In the genomic region with DNA sequence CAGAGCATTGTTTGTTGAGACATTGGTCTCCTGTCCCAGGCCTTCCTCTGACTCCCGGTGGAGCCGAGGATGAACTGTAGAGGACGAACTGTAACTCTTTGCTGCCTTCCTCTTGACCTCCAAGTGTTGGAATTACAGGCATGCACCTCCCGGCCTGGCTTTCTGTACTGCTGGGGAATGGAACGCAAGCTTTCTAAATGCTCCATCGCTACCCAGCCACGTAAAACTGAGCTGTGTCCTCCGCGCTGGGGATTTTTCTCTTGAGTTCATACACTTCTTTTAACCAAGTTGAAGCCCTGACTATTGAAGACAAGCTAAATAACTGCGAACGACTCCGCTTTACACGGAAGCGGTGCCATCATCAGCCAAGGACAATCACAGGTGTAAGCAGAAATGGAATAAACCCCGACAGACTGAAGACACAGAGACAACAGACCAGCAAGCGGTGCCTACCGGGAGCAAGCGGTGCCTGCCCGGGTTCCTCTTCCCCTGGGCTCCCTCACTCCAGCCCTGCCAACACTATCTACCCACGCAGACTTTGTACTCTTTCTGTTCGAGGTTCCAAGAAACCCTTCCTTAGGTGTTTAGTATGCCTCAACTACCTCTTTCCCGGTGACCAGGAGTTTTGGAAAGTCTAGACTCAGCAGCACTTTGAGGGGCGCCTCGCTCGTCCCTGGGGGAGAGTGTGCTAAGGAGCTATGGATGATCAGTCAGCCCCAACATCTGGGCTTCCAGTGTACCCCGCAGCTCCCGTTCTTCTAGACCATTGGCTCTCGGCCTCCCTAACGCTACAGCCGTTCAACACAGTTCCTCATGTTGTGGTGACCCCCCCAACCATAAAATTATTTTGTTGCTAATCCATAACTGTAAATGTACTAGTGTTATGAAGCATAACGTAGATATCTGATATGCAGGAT, we compare ENCODE assay signal across 8 mouse cellular contexts. TPM values are rescaled to one million over a fixed set of nuclear protein-coding genes. Genes with fewer than 3 reads are reported as not detected.
A peak's percentile ranks its signal among the peaks of the same experiment; 100 is the strongest.
DNase-seq lines count a peak whose midpoint lies in the region; ATAC-seq and TF ChIP-seq lines count a peak whose summit lies in the region.

No protein-coding gene starts in this region.

- H3K27ac ChIP-seq in forebrain, embryonic 11.5 days (ENCODE audit: low read depth, low read length), result no peak overlapping the region
- peak overlapping the region; percentile 82 for H3K27ac ChIP-seq in intestine, postnatal 0 days (ENCODE audit: low read depth, low read length)
- no peak overlapping the region for H3K27ac ChIP-seq in neural tube, embryonic 15.5 days (replicated peaks)

- H3K4me3 ChIP-seq in G1E (ENCODE audit: low read depth, low read length), result peak overlapping the region; percentile 45; the same call in 1 of the 2 replicates
- peak overlapping the region; percentile 6; the same call in 1 of the 2 replicates for H3K4me3 ChIP-seq in forebrain, embryonic 11.5 days (ENCODE audit: low read depth, low read length)
- peak overlapping the region; percentile 13 for H3K4me3 ChIP-seq in intestine, postnatal 0 days (ENCODE audit: low read depth, low read length)
- H3K4me3 ChIP-seq in lung, adult 2 months (replicated peaks; ENCODE audit: extremely low read depth, low read depth, low read length), result no peak overlapping the region
- H3K4me3 ChIP-seq in neural tube, embryonic 15.5 days (replicated peaks), result peak overlapping the region; percentile 9

- WGBS in forebrain, embryonic 11.5 days, result 15% methylated on average over 31 of the region's 31 CpGs
- 22% methylated on average over 31 of the region's 31 CpGs for WGBS in intestine, postnatal 0 days
- WGBS in lung, adult 2 months, result 33% methylated on average over 31 of the region's 31 CpGs
- 19% methylated on average over 31 of the region's 31 CpGs for WGBS in neural tube, embryonic 15.5 days

- H3K9me3 ChIP-seq in G1E (replicated peaks), result peaks cover 3% of the 10 kb centered on the region; the same call in 1 of the 2 replicates
- no peaks in the 10 kb centered on the region for H3K9me3 ChIP-seq in forebrain, embryonic 11.5 days (ENCODE audit: control insufficient read depth, low read length)
- no peaks in the 10 kb centered on the region for H3K9me3 ChIP-seq in intestine, postnatal 0 days (ENCODE audit: control insufficient read depth)
- H3K9me3 ChIP-seq in neural tube, embryonic 15.5 days (replicated peaks), result no peaks in the 10 kb centered on the region

- DNase-seq in G1E (ENCODE audit: low spot score), result peak; percentile 47
- no peak for DNase-seq in forebrain, embryonic 11.5 days (ENCODE audit: low spot score)
- peak; percentile 44 for DNase-seq in lung, adult 2 months
- DNase-seq in left cerebral cortex, postnatal 25 days (ENCODE audit: low spot score in 2 of 2), result no peak
- no peak for DNase-seq in cerebellum, adult 11 months
- DNase-seq in adrenal gland, postnatal 4 days (ENCODE audit: low spot score in 2 of 2), result no peak

- no peaks in the 10 kb centered on the region for H3K36me3 ChIP-seq in G1E (replicated peaks)
- no peaks in the 10 kb centered on the region for H3K36me3 ChIP-seq in forebrain, embryonic 11.5 days (ENCODE audit: control insufficient read depth, insufficient read depth, low read length)
- H3K36me3 ChIP-seq in intestine, postnatal 0 days (ENCODE audit: control insufficient read depth, insufficient read depth), result no peaks in the 10 kb centered on the region
- H3K36me3 ChIP-seq in neural tube, embryonic 15.5 days, result no peaks in the 10 kb centered on the region

- intact Hi-C loops in left cerebral cortex, postnatal 25 days (cut with DNase I), result no loop called here

- ATAC-seq in G1E (ENCODE audit: extremely low read depth, insufficient number of reproducible peaks, low FRiP score, poor library complexity, severe bottlenecking), result peak; percentile 31
- peak; percentile 45 for ATAC-seq in forebrain, embryonic 11.5 days (replicated peaks; ENCODE audit: low FRiP score)
- ATAC-seq in intestine, postnatal 0 days, result peak; percentile 63
- no peak for ATAC-seq in neural tube, embryonic 15.5 days (ENCODE audit: low FRiP score)

- TF ChIP-seq POLR2A in lung, adult 2 months (IDR thresholded peaks at IDR 0.05; ENCODE audit: borderline replicate concordance, extremely low read depth, low read depth, low read length), result no peak

- H3K4me1 ChIP-seq in G1E (ENCODE audit: insufficient read depth, low read depth, low read length), result peaks cover 55% of the 10 kb centered on the region
- H3K4me1 ChIP-seq in forebrain, embryonic 11.5 days (replicated peaks; ENCODE audit: control insufficient read depth, insufficient read depth, low read length), result peaks cover 4% of the 10 kb centered on the region; the same call in 1 of the 2 replicates
- no peaks in the 10 kb centered on the region; the same call in 1 of the 2 replicates for H3K4me1 ChIP-seq in intestine, postnatal 0 days (replicated peaks; ENCODE audit: control insufficient read depth, insufficient read depth, low read length)
- peaks cover 6% of the 10 kb centered on the region for H3K4me1 ChIP-seq in lung, adult 2 months (ENCODE audit: control insufficient read depth, insufficient read depth, low read length)
- H3K4me1 ChIP-seq in neural tube, embryonic 15.5 days, result peaks cover 23% of the 10 kb centered on the region

- no peak for TF ChIP-seq CTCF in G1E (IDR thresholded peaks at IDR 0.05; ENCODE audit: low read depth, low read length)
- TF ChIP-seq CTCF in intestine, postnatal 0 days (IDR thresholded peaks at IDR 0.05; ENCODE audit: low read depth), result no peak
- TF ChIP-seq CTCF in lung, adult 2 months (IDR thresholded peaks at IDR 0.05; ENCODE audit: insufficient read depth, low read length), result no peak

- H3K9ac ChIP-seq in forebrain, embryonic 11.5 days (ENCODE audit: low read length), result no peak overlapping the region; the same call in none of the 2 replicates
- H3K9ac ChIP-seq in intestine, postnatal 0 days (ENCODE audit: low read depth, low read length), result peak overlapping the region; percentile 42; the same call in 1 of the 2 replicates
- no peak overlapping the region for H3K9ac ChIP-seq in neural tube, embryonic 15.5 days (replicated peaks)

- no peaks in the 10 kb centered on the region for H3K27me3 ChIP-seq in G1E (ENCODE audit: insufficient read depth, low read length)
- H3K27me3 ChIP-seq in forebrain, embryonic 11.5 days (ENCODE audit: control insufficient read depth, insufficient read depth, low read length), result peaks cover 19% of the 10 kb centered on the region
- no peaks in the 10 kb centered on the region for H3K27me3 ChIP-seq in intestine, postnatal 0 days (replicated peaks; ENCODE audit: control insufficient read depth, insufficient read depth, low read length)
- H3K27me3 ChIP-seq in neural tube, embryonic 15.5 days (replicated peaks), result peaks cover 21% of the 10 kb centered on the region

- H3K4me2 ChIP-seq in forebrain, embryonic 11.5 days (ENCODE audit: low read depth, low read length, severe bottlenecking), result peak overlapping the region; percentile 43
- H3K4me2 ChIP-seq in intestine, postnatal 0 days (replicated peaks; ENCODE audit: low read depth), result peak overlapping the region; percentile 58
- peak overlapping the region; percentile 41 for H3K4me2 ChIP-seq in neural tube, embryonic 15.5 days

RNA-seq across cellular contexts. Expression of a gene that starts 24.3 kb away (rescaled TPM):
- total RNA-seq in G1E (2014; fragmentation: Nextera tagmentation), result 0.34 TPM in 1 of 2 replicates, not detected in the other
- total RNA-seq in G1E (2017), result 0.12 and 0.76 TPM in 2 replicates
- polyA plus RNA-seq in G1E (2012), result 0.02 TPM in 1 of 2 replicates, not detected in the other
- polyA plus RNA-seq in forebrain, embryonic 11.5 days (2014; fragmentation: Nextera tagmentation; extraction: Ambion mirVana), result 1.6 and 2.0 TPM in 2 replicates
- 0.98 and 1.5 TPM in 2 replicates for polyA plus RNA-seq in intestine, postnatal 0 days (2015; fragmentation: Nextera tagmentation; extraction: Ambion mirVana)
- polyA plus RNA-seq in lung, adult 2 months (2012; rRNA removed), result 6.6 and 9.0 TPM in 2 replicates
- polyA plus RNA-seq in neural tube, embryonic 15.5 days (2015; fragmentation: Nextera tagmentation; extraction: Ambion mirVana), result 0.37 and 0.57 TPM in 2 replicates
- total RNA-seq in left cerebral cortex, postnatal 25 days (2021), result 1 to 10 TPM; 2.7 to 3.8 TPM
- total RNA-seq in adrenal gland, postnatal 4 days (2021), result 10 to 100 TPM in 1 of 2 experiments, 1 to 10 TPM in 1; 9.2 to 10.1 TPM

RNA-seq across cellular contexts. Expression of a gene that starts 25.5 kb away (rescaled TPM):
- total RNA-seq in G1E (2014; fragmentation: Nextera tagmentation), result 24.8 and 26.9 TPM in 2 replicates
- total RNA-seq in G1E (2017), result 57.5 and 60.6 TPM in 2 replicates
- 45.9 and 57.4 TPM in 2 replicates for polyA plus RNA-seq in G1E (2012)
- polyA plus RNA-seq in forebrain, embryonic 11.5 days (2014; fragmentation: Nextera tagmentation; extraction: Ambion mirVana), result 57.6 and 59.5 TPM in 2 replicates
- 38.7 and 38.9 TPM in 2 replicates for polyA plus RNA-seq in intestine, postnatal 0 days (2015; fragmentation: Nextera tagmentation; extraction: Ambion mirVana)
- 13.6 and 16.8 TPM in 2 replicates for polyA plus RNA-seq in lung, adult 2 months (2012; rRNA removed)
- 70.1 and 79.9 TPM in 2 replicates for polyA plus RNA-seq in neural tube, embryonic 15.5 days (2015; fragmentation: Nextera tagmentation; extraction: Ambion mirVana)
- total RNA-seq in left cerebral cortex, postnatal 25 days (2021), result 10 to 100 TPM; 35.7 to 45.1 TPM
- 10 to 100 TPM; 21.6 to 22.5 TPM for total RNA-seq in adrenal gland, postnatal 4 days (2021)

RNA-seq across cellular contexts. Expression of a gene that starts 40.8 kb away (rescaled TPM):
- total RNA-seq in G1E (2014; fragmentation: Nextera tagmentation), result 34.2 and 42.4 TPM in 2 replicates
- 51.3 and 53.9 TPM in 2 replicates for total RNA-seq in G1E (2017)
- polyA plus RNA-seq in G1E (2012), result 17.5 and 24.4 TPM in 2 replicates
- 52.0 and 55.4 TPM in 2 replicates for polyA plus RNA-seq in forebrain, embryonic 11.5 days (2014; fragmentation: Nextera tagmentation; extraction: Ambion mirVana)
- polyA plus RNA-seq in intestine, postnatal 0 days (2015; fragmentation: Nextera tagmentation; extraction: Ambion mirVana), result 39.1 and 40.3 TPM in 2 replicates
- polyA plus RNA-seq in lung, adult 2 months (2012; rRNA removed), result 8.4 and 13.5 TPM in 2 replicates
- polyA plus RNA-seq in neural tube, embryonic 15.5 days (2015; fragmentation: Nextera tagmentation; extraction: Ambion mirVana), result 33.9 and 41.4 TPM in 2 replicates
- 10 to 100 TPM; 13.0 to 13.7 TPM for total RNA-seq in left cerebral cortex, postnatal 25 days (2021)
- total RNA-seq in adrenal gland, postnatal 4 days (2021), result 10 to 100 TPM; 27.7 to 28.8 TPM

Comparison
In these comparisons a context has a peak if more than half of its experiments do, and no peak if none do; other contexts are left out.
1. DNase-seq: peak in G1E (single experiment) and lung, adult 2 months (single experiment); none in forebrain, embryonic 11.5 days (single experiment), left cerebral cortex, postnatal 25 days (0 of 2), cerebellum, adult 11 months (single experiment) and adrenal gland, postnatal 4 days (0 of 2).
2. Peak in every context shown above with its lines, with median percentiles within 50 percentile points of each other: H3K4me2 ChIP-seq.